Mouse (Mus musculus): Measurements from ENCODE around the gene Nfia.

The Nfia gene

DNA sequence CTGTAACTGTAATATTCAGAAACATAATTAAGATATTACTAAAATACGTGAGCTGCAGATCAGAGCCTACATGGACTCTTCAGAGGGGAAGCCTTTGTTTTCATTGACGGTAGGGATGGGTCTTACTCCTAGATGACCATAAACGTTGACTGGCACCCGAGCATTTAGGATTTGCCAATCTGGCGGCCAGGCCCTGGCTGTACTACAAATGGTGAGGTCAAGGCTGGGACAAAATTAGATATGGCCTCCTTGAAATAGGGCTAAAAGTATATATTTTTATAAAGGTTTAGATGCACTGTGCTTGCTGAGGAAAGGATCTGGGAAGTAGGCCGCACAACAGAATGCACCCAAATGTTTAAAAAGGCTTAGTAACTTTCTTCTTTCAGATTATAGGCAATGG, 10.0 kb downstream of the Nfia start:
- no peak for DNase-seq (ENCODE audit: low spot score in 2 of 2)

DNA sequence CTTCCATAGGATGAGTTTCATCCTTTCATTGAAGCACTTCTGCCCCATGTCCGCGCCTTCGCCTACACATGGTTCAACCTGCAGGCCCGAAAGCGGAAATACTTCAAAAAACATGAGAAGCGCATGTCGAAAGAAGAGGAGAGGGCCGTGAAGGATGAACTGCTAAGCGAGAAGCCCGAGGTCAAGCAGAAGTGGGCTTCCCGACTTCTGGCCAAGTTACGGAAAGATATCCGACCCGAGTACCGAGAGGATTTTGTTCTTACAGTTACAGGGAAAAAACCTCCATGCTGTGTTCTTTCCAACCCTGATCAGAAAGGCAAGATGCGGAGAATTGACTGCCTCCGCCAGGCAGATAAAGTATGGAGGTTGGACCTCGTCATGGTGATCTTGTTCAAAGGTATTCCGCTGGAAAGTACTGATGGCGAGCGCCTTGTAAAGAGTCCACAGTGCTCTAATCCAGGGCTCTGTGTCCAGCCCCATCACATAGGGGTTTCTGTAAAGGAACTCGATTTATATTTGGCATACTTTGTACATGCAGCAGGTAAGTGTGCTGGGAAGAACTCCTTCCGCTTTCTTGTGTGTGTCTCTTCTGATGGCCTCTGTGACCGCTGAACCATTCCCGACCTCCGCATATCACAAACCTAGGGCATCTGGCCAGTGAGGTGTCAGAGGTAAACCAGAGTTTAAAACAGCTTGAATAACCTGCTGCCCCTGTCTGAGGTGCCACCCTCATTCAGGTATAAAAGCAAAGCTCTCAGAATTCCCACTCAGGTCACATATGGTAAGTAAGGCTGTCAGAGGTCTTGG, 10.7 kb downstream of the Nfia start:
- DNase-seq (ENCODE audit: low spot score in 2 of 2), result no peak

DNA sequence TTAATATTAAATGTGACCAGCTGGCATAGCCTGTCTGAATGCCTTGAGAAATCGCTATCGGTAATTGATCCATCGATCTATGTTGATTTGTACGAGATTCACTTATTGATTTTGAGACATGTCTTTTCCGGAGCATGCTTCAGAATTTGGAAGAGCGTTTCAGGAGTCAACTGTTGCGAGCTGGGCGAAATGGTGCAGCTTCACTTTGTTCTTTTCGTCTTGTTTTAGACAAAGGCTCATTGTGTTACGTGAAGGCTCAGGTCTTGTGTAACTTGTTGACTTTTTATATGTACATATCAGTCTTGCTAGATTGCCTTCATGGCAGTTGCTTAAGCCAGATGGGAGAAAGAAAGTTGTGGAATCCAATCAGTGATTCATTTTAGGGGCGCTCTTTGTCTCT, 11.7 kb downstream of the Nfia start:
- no peak for DNase-seq (ENCODE audit: low spot score in 2 of 2)

DNA sequence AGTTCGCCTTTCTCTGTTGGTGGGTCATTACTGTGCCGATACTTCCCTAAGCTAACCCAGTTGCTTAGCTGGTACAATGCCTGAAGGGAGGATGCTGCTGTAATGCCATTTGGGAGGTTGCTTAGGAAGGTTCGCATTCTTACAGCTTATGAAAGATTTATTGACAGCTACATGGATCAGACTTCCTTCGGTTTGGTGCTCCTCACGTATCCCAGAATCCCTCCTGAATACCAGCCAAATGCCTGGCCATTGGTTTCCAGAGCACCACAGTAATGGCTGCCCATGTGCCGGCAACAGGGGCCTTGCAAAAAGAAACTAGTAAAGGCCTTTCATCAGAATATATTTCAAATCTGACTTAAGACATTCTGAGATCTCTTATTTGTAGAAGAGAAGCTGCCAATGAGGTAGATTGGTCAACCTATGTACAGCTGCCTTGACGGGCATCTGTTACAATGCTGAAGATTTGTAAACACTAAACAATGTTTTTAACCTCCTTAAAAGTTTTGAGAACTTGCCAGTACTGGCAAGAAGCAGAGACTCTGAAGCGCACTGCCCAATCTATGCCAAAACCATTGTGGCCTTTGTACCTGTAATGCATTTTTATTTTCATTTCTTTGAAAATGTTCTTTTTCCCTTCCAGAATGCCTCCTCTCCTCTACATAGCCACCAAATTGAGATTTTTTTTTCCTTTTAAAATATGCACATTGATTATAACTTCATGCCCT, 13.2 kb downstream of the Nfia start:
- DNase-seq (ENCODE audit: low spot score in 2 of 2), result no peak

- DNase-seq (ENCODE audit: low spot score in 2 of 2), result no peak
These were observed 14.0 kb downstream of the Nfia start for GRCm38 (mm10) chr4:97786571-97786970.

GRCm38 (mm10) chr4:97787515-97787914, 15.0 kb downstream of the Nfia start:
- no peak for DNase-seq (ENCODE audit: low spot score in 2 of 2)

DNA sequence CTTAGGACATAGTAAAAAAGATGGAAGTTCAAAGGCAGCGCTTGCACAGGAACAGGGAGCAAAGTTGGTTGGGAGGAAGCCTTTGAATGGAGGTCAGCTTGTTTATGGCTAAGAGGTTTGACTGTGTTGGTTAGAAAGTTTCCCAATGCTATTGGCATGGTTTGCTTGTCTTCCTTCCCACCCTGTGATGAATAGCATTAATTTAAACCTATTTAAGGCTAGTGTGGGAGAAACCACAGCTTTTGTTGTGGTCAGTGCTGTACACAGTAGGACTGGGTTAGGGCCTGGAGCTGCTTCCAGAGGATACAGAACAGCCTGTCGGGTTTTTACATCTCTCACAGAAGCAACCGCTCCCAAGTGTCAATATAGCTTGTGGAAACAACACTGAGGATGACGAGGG, 16.0 kb downstream of the Nfia start:
- no peak for DNase-seq (ENCODE audit: low spot score in 2 of 2)

- DNase-seq (ENCODE audit: low spot score in 2 of 2), result no peak
These were observed 21.4 kb downstream of the Nfia start for GRCm38 (mm10) chr4:97793931-97794330.

DNA sequence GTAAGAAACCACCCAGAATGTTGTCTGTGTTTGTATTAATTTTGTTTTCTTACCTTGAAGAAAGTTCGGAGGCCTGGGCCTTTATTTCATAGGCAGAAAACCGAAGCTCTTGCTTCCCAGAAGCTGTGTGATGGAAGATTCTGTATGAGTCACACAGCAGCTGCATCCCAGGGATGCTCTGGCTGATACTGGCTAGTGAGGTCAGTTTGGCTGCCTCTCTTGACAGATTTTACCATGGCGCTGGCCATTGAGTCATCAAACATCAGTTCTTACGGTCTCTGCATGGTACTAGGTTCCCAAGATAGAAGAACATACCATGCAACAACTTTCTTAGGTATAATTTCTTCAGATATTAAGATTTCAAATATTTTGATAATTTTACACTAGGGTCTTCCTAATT, 22.3 kb downstream of the Nfia start:
- no peak for DNase-seq (ENCODE audit: low spot score in 2 of 2)

DNA sequence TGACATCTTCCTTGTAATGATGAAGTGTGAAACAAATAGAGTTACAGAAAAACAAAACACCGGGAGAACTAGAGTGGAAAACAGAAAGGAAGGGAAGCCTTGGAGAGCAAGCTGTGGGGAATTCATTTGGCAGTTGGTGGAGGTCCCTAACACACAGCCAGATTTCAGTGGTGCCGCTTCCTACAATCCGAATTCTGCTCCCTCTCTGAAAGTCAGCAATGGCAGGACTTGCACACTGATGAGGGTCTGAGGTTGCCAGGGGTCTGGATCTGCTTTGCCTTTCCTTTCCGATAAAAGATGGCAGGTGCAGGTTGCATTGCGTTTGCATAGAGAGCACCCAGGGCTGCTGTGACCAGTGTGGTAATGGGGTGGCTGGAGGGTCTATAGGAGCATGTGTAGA, 23.4 kb downstream of the Nfia start:
- no peak for DNase-seq (ENCODE audit: low spot score in 2 of 2)

- DNase-seq (ENCODE audit: low spot score in 2 of 2), result no peak
These were observed 24.0 kb downstream of the Nfia start for GRCm38 (mm10) chr4:97796505-97796904.

GRCm38 (mm10) chr4:97803791-97804190, 31.3 kb downstream of the Nfia start:
- DNase-seq (ENCODE audit: low spot score in 2 of 2), result no peak

DNA sequence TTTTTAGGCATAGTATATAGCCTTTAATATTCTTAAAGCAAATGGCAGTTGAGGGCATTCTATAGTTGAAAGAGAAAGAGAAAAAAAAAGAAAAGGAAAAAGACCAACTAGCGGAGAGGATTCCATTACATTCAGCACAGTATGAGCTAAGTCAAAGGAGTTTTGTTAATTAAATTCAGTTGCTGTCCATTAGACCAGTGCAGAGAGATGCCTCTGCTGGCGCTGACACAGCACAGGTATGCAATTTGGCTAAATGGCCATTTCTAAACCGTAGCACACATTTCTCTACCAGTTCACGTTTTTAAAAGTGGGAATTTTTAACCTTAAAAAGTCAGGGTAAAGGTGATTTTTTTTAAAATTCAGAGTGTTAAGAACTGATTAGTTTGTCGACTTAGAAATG, 32.1 kb downstream of the Nfia start:
- no peak for DNase-seq (ENCODE audit: low spot score in 2 of 2)

DNA sequence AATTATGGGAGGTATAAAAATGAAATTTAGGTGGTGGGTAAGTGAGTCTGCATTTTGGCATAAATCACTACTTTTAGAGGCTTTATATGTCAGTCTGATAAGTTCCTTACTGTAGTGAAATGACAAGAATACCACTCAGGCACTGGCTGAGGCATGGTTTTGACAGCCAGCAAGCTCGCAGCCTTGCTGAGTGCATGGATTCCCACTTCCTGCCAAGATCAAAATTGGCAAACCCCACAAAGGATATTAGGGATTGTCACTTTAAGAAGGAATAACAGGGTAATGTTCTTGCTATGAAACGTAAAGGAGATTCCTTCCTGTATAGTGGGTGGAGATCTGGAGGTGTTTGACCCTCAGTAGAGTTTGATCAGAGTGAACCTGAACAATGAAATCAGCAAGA, 32.7 kb downstream of the Nfia start:
- no peak for DNase-seq (ENCODE audit: low spot score in 2 of 2)

- DNase-seq (ENCODE audit: low spot score in 2 of 2), result no peak
These were observed 33.6 kb downstream of the Nfia start for GRCm38 (mm10) chr4:97805896-97806808.

DNA sequence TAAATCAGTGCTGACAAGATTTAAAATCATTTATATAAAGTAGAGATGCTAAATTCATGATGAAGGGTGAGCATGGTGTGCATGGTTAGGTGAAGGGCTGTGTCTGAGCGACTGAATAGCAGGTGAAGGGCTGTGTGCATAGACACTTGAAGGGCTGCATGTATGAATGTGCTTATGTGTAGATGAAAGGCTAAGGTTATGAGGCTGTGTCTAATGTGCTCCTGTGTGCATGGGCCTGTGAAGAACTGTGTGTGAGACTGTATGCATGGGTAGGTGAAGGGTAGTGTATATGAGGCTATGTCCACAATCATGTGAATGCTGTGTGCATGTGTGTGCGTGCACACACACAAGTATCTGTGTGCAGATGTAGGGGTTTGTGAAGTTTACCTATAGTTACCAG, 34.4 kb downstream of the Nfia start:
- DNase-seq (ENCODE audit: low spot score in 2 of 2), result no peak

- no peak for DNase-seq (ENCODE audit: low spot score in 2 of 2)
These were observed 36.4 kb downstream of the Nfia start for GRCm38 (mm10) chr4:97808885-97809284.

GRCm38 (mm10) chr4:97809582-97810295, 37.2 kb downstream of the Nfia start:
- DNase-seq (ENCODE audit: low spot score in 2 of 2), result no peak

- no peak for DNase-seq (ENCODE audit: low spot score in 2 of 2)
These were observed 37.9 kb downstream of the Nfia start for GRCm38 (mm10) chr4:97810348-97810939.

- DNase-seq (ENCODE audit: low spot score in 2 of 2), result no peak
These were observed 40.5 kb downstream of the Nfia start for GRCm38 (mm10) chr4:97813035-97813434.

- DNase-seq (ENCODE audit: low spot score in 2 of 2), result no peak
These were observed 41.5 kb downstream of the Nfia start for GRCm38 (mm10) chr4:97813996-97814395.

All from frontal cortex, postnatal 25 days (tissue).